Mouse (Mus musculus) mature B cell (primary cell): ENCODE measurements around the gene Large2.

Experiments used
- in situ Hi-C: fragments of 300-500 bp; cut with MboI; formaldehyde crosslinking; loops from 2 replicates; pipeline ENCODE4 v1.14.3; 2019

Large2 gene

GRCm38 (mm10) chr2:92327601-92328000 is 47.1 kb downstream of the Large2 start:
- in situ Hi-C loops, result no loop called here

- in situ Hi-C loops, result no loop called here
Measured at GRCm38 (mm10) chr2:92326221-92326620, 48.4 kb downstream of the Large2 start.

- in situ Hi-C loops, result no loop called here
Measured at GRCm38 (mm10) chr2:92325676-92326075, 49.0 kb downstream of the Large2 start.

GRCm38 (mm10) chr2:92322669-92323068 is 52.0 kb downstream of the Large2 start:
- in situ Hi-C loops, result no loop called here

- in situ Hi-C loops, result no loop called here
Measured at GRCm38 (mm10) chr2:92317228-92317627, 57.4 kb downstream of the Large2 start.

- in situ Hi-C loops, result no loop called here
Measured at GRCm38 (mm10) chr2:92316652-92317051, 58.0 kb downstream of the Large2 start.
